Mouse (Mus musculus) E14TG2a.4 (cell line): ENCODE data around the gene Phf14.

Experiments used
- H3K27me3 ChIP-seq: 2 replicates; pipeline ENCODE4 v1.6.1; 2014; ENCODE audit warnings: low read length, control low read depth; ENCODE audit not compliant: insufficient read depth
- H3K36me3 ChIP-seq: 2 replicates; pipeline ENCODE4 v1.6.1; 2014; ENCODE audit warnings: low read length, control low read depth; ENCODE audit not compliant: insufficient read depth
- H3K4me1 ChIP-seq: replicated peaks from 2 replicates; pipeline ENCODE4 v1.6.1; 2014; ENCODE audit warnings: low read depth, low read length, control low read depth
- H3K4me3 ChIP-seq: replicated peaks from 2 replicates; pipeline ENCODE4 v1.5.1; 2014; ENCODE audit warnings: mild to moderate bottlenecking, low read length
- H3K9me3 ChIP-seq: 2 replicates; pipeline ENCODE4 v1.6.1; 2014; ENCODE audit warnings: low read length, control low read depth
- CTCF ChIP-seq: conservative IDR thresholded peaks from 2 replicates; pipeline ENCODE4 v1.5.1; 2014; ENCODE audit warnings: low read length
- NANOG ChIP-seq: IDR thresholded peaks from 2 replicates; pipeline ENCODE4 v1.6.1; 2014; ENCODE audit warnings: borderline replicate concordance, low read length, mixed read lengths
- POU5F1 ChIP-seq: IDR thresholded peaks from 2 replicates; pipeline ENCODE4 v1.6.1; 2014; ENCODE audit warnings: low read length, borderline replicate concordance

Phf14 gene

GRCm38 (mm10) chr6:12026804-12027537, 119.4 kb downstream of the Phf14 start:
- Histone ChIP-seq H3K36me3 (no peaks in the 10 kb centered on the region), H3K9me3 (no peaks in the 10 kb centered on the region), H3K4me1 (no peaks in the 10 kb centered on the region), H3K4me3 (no peak overlapping the region), H3K27me3 (no peaks in the 10 kb centered on the region)
- no peak for TF ChIP-seq CTCF
- TF ChIP-seq POU5F1 = no peak
- no peak for TF ChIP-seq NANOG

- Histone ChIP-seq H3K36me3 (no peaks in the 10 kb centered on the region), H3K4me1 (no peaks in the 10 kb centered on the region), H3K4me3 (no peak overlapping the region), H3K27me3 (no peaks in the 10 kb centered on the region), H3K9me3 (no peaks in the 10 kb centered on the region)
- TF ChIP-seq NANOG = no peak
- TF ChIP-seq CTCF = no peak
- TF ChIP-seq POU5F1 = no peak
These were observed 127.0 kb downstream of the Phf14 start for GRCm38 (mm10) chr6:12034561-12034960.

- no peaks in the 10 kb centered on the region for H3K4me1 ChIP-seq
- no peak for TF ChIP-seq NANOG
- no peaks in the 10 kb centered on the region for H3K9me3 ChIP-seq
- H3K36me3 ChIP-seq = no peaks in the 10 kb centered on the region
- H3K27me3 ChIP-seq = no peaks in the 10 kb centered on the region
- H3K4me3 ChIP-seq = no peak overlapping the region
These were observed 130.7 kb downstream of the Phf14 start for GRCm38 (mm10) chr6:12038268-12038667.

- H3K27me3 ChIP-seq = no peaks in the 10 kb centered on the region
- TF ChIP-seq POU5F1 = no peak
- no peak for TF ChIP-seq CTCF
- no peak for TF ChIP-seq NANOG
- no peaks in the 10 kb centered on the region for H3K36me3 ChIP-seq
- H3K9me3 ChIP-seq = no peaks in the 10 kb centered on the region
- no peak overlapping the region for H3K4me3 ChIP-seq
- H3K4me1 ChIP-seq = peaks cover 4% of the 10 kb centered on the region; the same call in 1 of the 2 replicates
These were observed 145.3 kb downstream of the Phf14 start for GRCm38 (mm10) chr6:12052884-12053283.

- H3K36me3 ChIP-seq = no peaks in the 10 kb centered on the region
- peaks cover 4% of the 10 kb centered on the region; the same call in 1 of the 2 replicates for H3K4me1 ChIP-seq
- no peaks in the 10 kb centered on the region for H3K27me3 ChIP-seq
- TF ChIP-seq POU5F1 (no peak), CTCF (no peak), NANOG (no peak)
- no peak overlapping the region for H3K4me3 ChIP-seq
- H3K9me3 ChIP-seq = no peaks in the 10 kb centered on the region
These were observed 146.5 kb downstream of the Phf14 start for GRCm38 (mm10) chr6:12054149-12054548.

GRCm38 (mm10) chr6:12058717-12059116, 151.1 kb downstream of the Phf14 start:
- Histone ChIP-seq H3K27me3 (no peaks in the 10 kb centered on the region), H3K9me3 (no peaks in the 10 kb centered on the region), H3K4me1 (no peaks in the 10 kb centered on the region), H3K36me3 (no peaks in the 10 kb centered on the region), H3K4me3 (no peak overlapping the region)
- no peak for TF ChIP-seq CTCF
- TF ChIP-seq NANOG = no peak
- TF ChIP-seq POU5F1 = no peak

GRCm38 (mm10) chr6:12059971-12060370, 152.4 kb downstream of the Phf14 start:
- no peaks in the 10 kb centered on the region for H3K27me3 ChIP-seq
- TF ChIP-seq CTCF = no peak
- TF ChIP-seq NANOG = no peak
- TF ChIP-seq POU5F1 = no peak
- no peaks in the 10 kb centered on the region for H3K36me3 ChIP-seq
- H3K4me1 ChIP-seq = no peaks in the 10 kb centered on the region
- no peaks in the 10 kb centered on the region for H3K9me3 ChIP-seq
- H3K4me3 ChIP-seq = no peak overlapping the region

GRCm38 (mm10) chr6:12060452-12061140, 153.0 kb downstream of the Phf14 start:
- H3K9me3 ChIP-seq = no peaks in the 10 kb centered on the region
- no peaks in the 10 kb centered on the region for H3K4me1 ChIP-seq
- no peak for TF ChIP-seq CTCF
- TF ChIP-seq POU5F1 = no peak
- no peak for TF ChIP-seq NANOG
- no peak overlapping the region for H3K4me3 ChIP-seq
- H3K36me3 ChIP-seq = no peaks in the 10 kb centered on the region
- no peaks in the 10 kb centered on the region for H3K27me3 ChIP-seq

- Histone ChIP-seq H3K27me3 (no peaks in the 10 kb centered on the region), H3K4me1 (no peaks in the 10 kb centered on the region), H3K36me3 (no peaks in the 10 kb centered on the region), H3K4me3 (no peak overlapping the region), H3K9me3 (no peaks in the 10 kb centered on the region)
- TF ChIP-seq NANOG = no peak
- TF ChIP-seq POU5F1 = no peak
These were observed 160.3 kb downstream of the Phf14 start for GRCm38 (mm10) chr6:12067956-12068355.
